Mouse (Mus musculus) MEL (cell line): ENCODE measurements around the gene Cep152. TPM values are rescaled to one million over a fixed set of nuclear protein-coding genes. Genes with fewer than 3 reads are reported as not detected.

Experiments used
- DNase-seq: peaks from one replicate; pipeline ENCODE4 v3.0.0; 2011; ENCODE audit warnings: low read depth, low spot score
- H3K27ac ChIP-seq: 2 replicates; pipeline ENCODE4 v1.5.1; 2012; ENCODE audit warnings: low read depth, mild to moderate bottlenecking, control low read depth, low read length, moderate library complexity; ENCODE audit not compliant: control insufficient read depth
- H3K27me3 ChIP-seq, 2 experiments: fragments of 150-350 bp in 1 of 2; sonication (generic) in 1 of 2; 2 replicates each; pipeline ENCODE4 v1.6.1; 2012; ENCODE audit warnings: low read length in 2 of 2, mild to moderate bottlenecking in 2 of 2, improper control_type of control experiment in 1 of 2, moderate library complexity in 1 of 2; ENCODE audit not compliant: insufficient read depth in 2 of 2, control insufficient read depth in 1 of 2
- H3K36me3 ChIP-seq, 2 experiments: 2 replicates each; pipeline ENCODE4 v1.6.1; 2012 to 2014; ENCODE audit warnings: low read length in 2 of 2, improper control_type of control experiment in 1 of 2, inconsistent platforms in 1 of 2, mild to moderate bottlenecking in 1 of 2; ENCODE audit not compliant: insufficient read depth in 2 of 2, control insufficient read depth in 1 of 2
- H3K4me1 ChIP-seq, 2 experiments: fragments of 150-350 bp in 1 of 2; sonication (generic) in 1 of 2; 2 replicates each; pipeline ENCODE4 v1.6.1; 2012; ENCODE audit warnings: low read length in 2 of 2, improper control_type of control experiment in 1 of 2, mild to moderate bottlenecking in 1 of 2; ENCODE audit not compliant: insufficient read depth in 2 of 2, control insufficient read depth in 1 of 2
- H3K4me3 ChIP-seq, 2 experiments: fragments of 150-350 bp in 1 of 2; sonication (generic) in 1 of 2; 2 replicates each; pipeline ENCODE4 v1.5.1; 2012; ENCODE audit warnings: low read depth in 2 of 2, low read length in 2 of 2, mild to moderate bottlenecking in 2 of 2, moderate library complexity in 2 of 2, control low read depth in 1 of 2, improper control_type of control experiment in 1 of 2; ENCODE audit not compliant: control insufficient read depth in 1 of 2, insufficient read depth in 1 of 2
- H3K79me2 ChIP-seq: 2 replicates; pipeline ENCODE4 v1.6.1; 2012; ENCODE audit warnings: mild to moderate bottlenecking, low read length, moderate library complexity; ENCODE audit not compliant: control insufficient read depth, poor library complexity, insufficient read depth
- H3K9ac ChIP-seq: 2 replicates; pipeline ENCODE4 v1.6.1; 2012; ENCODE audit warnings: low read depth, mild to moderate bottlenecking, control low read depth, low read length, moderate library complexity; ENCODE audit not compliant: control insufficient read depth, poor library complexity, severe bottlenecking
- H3K9me3 ChIP-seq: fragments of 150-350 bp; sonication (generic); replicated peaks from 2 replicates; pipeline ENCODE4 v1.6.1; 2012; ENCODE audit warnings: mild to moderate bottlenecking, low read length, improper control_type of control experiment, moderate library complexity; ENCODE audit not compliant: insufficient read depth
- BHLHE40 ChIP-seq: IDR thresholded peaks from 2 replicates; pipeline ENCODE4 v1.6.1; 2012; ENCODE audit warnings: low read depth, mild to moderate bottlenecking, inconsistent platforms, low read length, improper control_type of control experiment, borderline replicate concordance
- CHD2 ChIP-seq: IDR thresholded peaks from 2 replicates; pipeline ENCODE4 v1.6.1; 2011; ENCODE audit warnings: low read length, improper control_type of control experiment
- CTCF ChIP-seq, 3 experiments: IDR thresholded peaks in 2 of 3; conservative IDR thresholded peaks in 1 of 3; 2 replicates each; pipeline ENCODE4 v1.5.1; 2011 to 2012; ENCODE audit warnings: low read length in 3 of 3, low read depth in 2 of 3, mild to moderate bottlenecking in 2 of 3, improper control_type of control experiment in 1 of 3, inconsistent platforms in 1 of 3, mixed read lengths in 1 of 3, moderate library complexity in 1 of 3; ENCODE audit not compliant: control insufficient read depth in 1 of 3, insufficient read depth in 1 of 3, poor library complexity in 1 of 3, severe bottlenecking in 1 of 3
- ELF1 ChIP-seq: IDR thresholded peaks from 2 replicates; pipeline ENCODE4 v1.6.1; 2014; ENCODE audit warnings: low read depth, mild to moderate bottlenecking, inconsistent platforms, low read length, improper control_type of control experiment, moderate library complexity
- EP300 ChIP-seq, 2 experiments: IDR thresholded peaks; 2 replicates each; pipeline ENCODE4 v1.6.1; 2011; ENCODE audit warnings: improper control_type of control experiment in 2 of 2, low read length in 2 of 2, low read depth in 1 of 2, mild to moderate bottlenecking in 1 of 2
- ETS1 ChIP-seq: IDR thresholded peaks from 2 replicates; pipeline ENCODE4 v1.6.1; 2012; ENCODE audit warnings: low read depth, mild to moderate bottlenecking, inconsistent platforms, low read length, improper control_type of control experiment, moderate library complexity
- HCFC1 ChIP-seq: IDR thresholded peaks from 2 replicates; pipeline ENCODE4 v1.6.1; 2012; ENCODE audit warnings: low read depth, mild to moderate bottlenecking, inconsistent platforms, low read length, improper control_type of control experiment, moderate library complexity
- KAT2A ChIP-seq: conservative IDR thresholded peaks from 2 replicates; pipeline ENCODE4 v1.6.1; 2012; ENCODE audit warnings: low read depth, low read length, improper control_type of control experiment, inconsistent platforms
- MAFK ChIP-seq: IDR thresholded peaks from 2 replicates; pipeline ENCODE4 v1.6.1; 2011; ENCODE audit warnings: low read depth, mild to moderate bottlenecking, low read length, improper control_type of control experiment, borderline replicate concordance
- MAX ChIP-seq: IDR thresholded peaks from 2 replicates; pipeline ENCODE4 v1.6.1; 2011; ENCODE audit warnings: low read length, improper control_type of control experiment
- MAZ ChIP-seq: IDR thresholded peaks from 2 replicates; pipeline ENCODE4 v1.6.1; 2012; ENCODE audit warnings: low read depth, mild to moderate bottlenecking, inconsistent platforms, low read length, improper control_type of control experiment
- MEF2A ChIP-seq: IDR thresholded peaks from 2 replicates; pipeline ENCODE4 v1.6.1; 2014; ENCODE audit warnings: low read depth, mild to moderate bottlenecking, inconsistent platforms, low read length, improper control_type of control experiment; ENCODE audit not compliant: poor library complexity, insufficient replicate concordance, severe bottlenecking; ENCODE audit errors: extremely low read depth
- MXI1 ChIP-seq: IDR thresholded peaks from 2 replicates; pipeline ENCODE4 v1.6.1; 2011; ENCODE audit warnings: mild to moderate bottlenecking, low read depth, low read length, improper control_type of control experiment
- MYB ChIP-seq: IDR thresholded peaks from 2 replicates; pipeline ENCODE4 v1.6.1; 2011; ENCODE audit warnings: mild to moderate bottlenecking, low read depth, low read length, improper control_type of control experiment
- NELFE ChIP-seq: IDR thresholded peaks from 2 replicates; pipeline ENCODE4 v1.6.1; 2011; ENCODE audit warnings: low read depth, low read length, improper control_type of control experiment
- NRF1 ChIP-seq: IDR thresholded peaks from 2 replicates; pipeline ENCODE4 v1.6.1; 2014; ENCODE audit warnings: low read depth, mild to moderate bottlenecking, inconsistent platforms, low read length, improper control_type of control experiment, moderate library complexity; ENCODE audit not compliant: poor library complexity, insufficient read depth, severe bottlenecking
- POLR2AphosphoS2 ChIP-seq: IDR thresholded peaks from 2 replicates; pipeline ENCODE4 v1.6.1; 2011; ENCODE audit warnings: low read length, improper control_type of control experiment
- POLR2AphosphoS5 ChIP-seq: IDR thresholded peaks from 2 replicates; pipeline ENCODE4 v1.6.1; 2012; ENCODE audit warnings: low read depth, borderline replicate concordance, mild to moderate bottlenecking, inconsistent platforms, low read length, moderate library complexity, mixed read lengths
- RAD21 ChIP-seq: IDR thresholded peaks from 2 replicates; pipeline ENCODE4 v1.6.1; 2011; ENCODE audit warnings: mild to moderate bottlenecking, low read depth, low read length, improper control_type of control experiment
- SIN3A ChIP-seq: IDR thresholded peaks from 2 replicates; pipeline ENCODE4 v1.6.1; 2012; ENCODE audit warnings: low read length, improper control_type of control experiment, inconsistent platforms
- SMC3 ChIP-seq: IDR thresholded peaks from 2 replicates; pipeline ENCODE4 v1.6.1; 2011; ENCODE audit warnings: low read depth, low read length, improper control_type of control experiment
- TAL1 ChIP-seq: IDR thresholded peaks from 2 replicates; pipeline ENCODE4 v1.6.1; 2012; ENCODE audit warnings: mild to moderate bottlenecking, inconsistent platforms, low read length, moderate library complexity, mixed read lengths
- TCF12 ChIP-seq: IDR thresholded peaks from 2 replicates; pipeline ENCODE4 v1.6.1; 2014; ENCODE audit warnings: low read depth, mild to moderate bottlenecking, inconsistent platforms, low read length, improper control_type of control experiment, moderate library complexity
- USF2 ChIP-seq, 2 experiments: IDR thresholded peaks; 2 replicates each; pipeline ENCODE4 v1.6.1; 2011 to 2012; ENCODE audit warnings: improper control_type of control experiment in 2 of 2, low read length in 2 of 2, borderline replicate concordance in 1 of 2, inconsistent platforms in 1 of 2, low read depth in 1 of 2, mild to moderate bottlenecking in 1 of 2; ENCODE audit not compliant: insufficient read depth in 1 of 2
- ZC3H11A ChIP-seq: IDR thresholded peaks from 2 replicates; pipeline ENCODE4 v1.6.1; 2012; ENCODE audit warnings: low read depth, mild to moderate bottlenecking, inconsistent platforms, low read length, improper control_type of control experiment
- ZKSCAN1 ChIP-seq: IDR thresholded peaks from 2 replicates; pipeline ENCODE4 v1.6.1; 2012; ENCODE audit warnings: low read depth, mild to moderate bottlenecking, inconsistent platforms, low read length, improper control_type of control experiment, moderate library complexity
- ZMIZ1 ChIP-seq: IDR thresholded peaks from 2 replicates; pipeline ENCODE4 v1.6.1; 2012; ENCODE audit warnings: low read depth, mild to moderate bottlenecking, inconsistent platforms, low read length, improper control_type of control experiment, moderate library complexity
- ZNF384 ChIP-seq: IDR thresholded peaks from 2 replicates; pipeline ENCODE4 v1.6.1; 2012; ENCODE audit warnings: low read depth, mild to moderate bottlenecking, inconsistent platforms, low read length, improper control_type of control experiment
- polyA plus RNA-seq, 2 experiments: library from polyadenylated mRNA; stranded (reverse) in 1 of 2; unstranded in 1 of 2; fragments of >175 nt in 1 of 2; fragments of >200 nt in 1 of 2; gene quantifications; 2 replicates each; pipeline versions ENCODE4 v1.2.1 to v1.2.4; 2012; ENCODE audit warnings: low replicate concordance in 2 of 2, low read depth in 1 of 2; ENCODE audit not compliant: insufficient read length in 2 of 2, insufficient read depth in 1 of 2, missing spikeins in 1 of 2
- total RNA-seq: library from RNA; depleted of rRNA; stranded (reverse); fragments of 300-350 nt; gene quantifications from 2 replicates; pipeline ENCODE4 v1.2.3, GENCODE M21; 2012

The Cep152 gene
- total and polyA plus RNA-seq, 3 experiments: 13.9 to 14.1 TPM; not detected in 1

DNA sequence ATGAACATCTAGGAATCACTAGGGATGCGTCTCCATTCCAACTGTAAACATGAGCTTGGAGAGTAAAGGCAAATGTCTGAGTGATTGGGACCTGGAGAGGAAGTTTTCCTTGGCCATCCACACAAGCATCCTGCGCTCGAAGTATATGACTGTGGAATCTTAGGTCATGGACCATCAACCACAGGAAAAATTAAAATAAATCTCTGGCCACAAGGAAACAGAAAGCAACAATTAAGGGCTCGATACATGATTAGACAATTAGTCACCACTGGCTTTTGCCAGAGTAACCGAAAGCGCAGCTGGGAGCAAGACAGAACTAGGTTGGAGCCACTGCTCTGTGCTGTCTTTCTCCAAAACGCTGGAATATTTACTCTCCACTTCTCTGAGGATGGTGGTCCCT is 84.3 kb downstream of the Cep152 start:
- H3K4me1 ChIP-seq: no peaks in the 10 kb centered on the region
- no peak for DNase-seq

DNA sequence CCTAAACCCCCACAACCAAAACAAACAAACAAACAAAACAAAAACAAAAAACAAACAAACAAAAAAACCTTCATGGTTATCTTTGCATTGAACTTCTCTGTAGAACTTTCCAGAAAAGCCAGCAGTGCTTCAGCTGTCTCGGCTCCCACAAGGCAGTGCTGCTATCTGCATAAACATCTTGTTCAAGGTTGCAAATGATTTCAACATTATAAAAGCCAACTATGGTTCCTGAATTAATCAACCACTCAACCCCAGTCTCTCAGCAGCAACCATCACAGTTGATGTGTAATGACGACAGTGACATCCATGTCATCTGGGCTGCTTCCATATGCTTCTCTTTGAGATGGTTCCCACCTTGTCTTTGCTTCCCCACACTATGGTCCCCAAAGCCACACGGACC is 85.3 kb downstream of the Cep152 start:
- H3K36me3 ChIP-seq: no peaks in the 10 kb centered on the region
- DNase-seq: no peak

More for the DNA sequence above, 84.3 kb downstream of the Cep152 start:
- Histone ChIP-seq H3K27ac (no peak overlapping the region), H3K36me3 (no peaks in the 10 kb centered on the region), H3K4me3 (no peak overlapping the region)
- TF ChIP-seq SMC3 (no peak), POLR2AphosphoS5 (no peak), ZC3H11A (no peak), USF2 (IDR thresholded peaks at IDR 0.05; ENCODE audit: borderline replicate concordance in 1 of 2, insufficient read depth in 1 of 2, low read depth in 1 of 2, low read length in 2 of 2) (no peak), KAT2A (no peak), NRF1 (no peak), SIN3A (no peak), TCF12 (no peak), ZNF384 (no peak), MEF2A (no peak)
- TF ChIP-seq, all 39 proteins: peak for 0
- Histone ChIP-seq H3K27me3 (no peaks in the 10 kb centered on the region), H3K9me3 (no peaks in the 10 kb centered on the region), H3K9ac (no peak overlapping the region), H3K79me2 (no peaks in the 10 kb centered on the region)

DNA sequence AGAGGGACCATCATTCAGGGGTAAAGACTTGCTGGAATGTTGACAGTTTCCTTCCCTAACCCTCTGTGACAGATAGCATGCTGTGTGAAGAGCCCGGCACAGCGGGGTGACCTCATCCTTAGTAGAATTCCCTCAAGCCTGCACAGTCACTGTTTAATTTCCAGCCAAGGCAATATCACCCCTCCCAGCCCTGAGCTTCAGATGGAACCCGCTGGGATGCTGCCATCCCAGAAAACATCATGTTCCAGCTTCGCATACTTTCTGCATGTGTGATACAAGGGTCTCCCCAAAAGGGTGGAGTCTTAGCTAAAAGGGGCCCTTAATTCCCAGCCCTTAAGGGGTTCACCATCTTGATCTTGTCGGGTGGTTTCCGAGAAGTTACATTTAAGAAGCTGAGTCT is 94.2 kb downstream of the Cep152 start:
- Histone ChIP-seq H3K4me1 (no peaks in the 10 kb centered on the region), H3K27ac (no peak overlapping the region), H3K79me2 (no peaks in the 10 kb centered on the region), H3K27me3 (peaks cover 0 to 2% of the 10 kb centered on the region in 2 experiments; a peak in 3 of 4 replicates), H3K36me3 (no peaks in the 10 kb centered on the region), H3K9me3 (no peaks in the 10 kb centered on the region), H3K9ac (no peak overlapping the region), H3K4me3 (no peak overlapping the region)
- no peak for DNase-seq
- TF ChIP-seq SMC3 (no peak), CHD2 (no peak), NELFE (no peak), NRF1 (no peak), HCFC1 (no peak), ZKSCAN1 (no peak), TAL1 (no peak), MAX (no peak), EP300 (IDR thresholded peaks at IDR 0.05; ENCODE audit: low read depth in 1 of 2, low read length in 2 of 2) (no peak), ZMIZ1 (no peak), MAZ (no peak), SIN3A (no peak), CTCF (IDR thresholded peaks at IDR 0.05 in 2 of 3, conservative IDR thresholded peaks at IDR 0.05 in 1 of 3; ENCODE audit: control insufficient read depth in 1 of 3, insufficient read depth in 1 of 3, low read depth in 2 of 3, low read length in 3 of 3, poor library complexity in 1 of 3, severe bottlenecking in 1 of 3) (no peak), POLR2AphosphoS2 (no peak), MAFK (no peak), ZNF384 (no peak)

More for the DNA sequence above, 85.3 kb downstream of the Cep152 start:
- no peaks in the 10 kb centered on the region for H3K4me1 ChIP-seq
- no peaks in the 10 kb centered on the region for H3K27me3 ChIP-seq
- H3K4me3 ChIP-seq: no peak overlapping the region
- no peak overlapping the region for H3K9ac ChIP-seq
- H3K9me3 ChIP-seq: no peaks in the 10 kb centered on the region
- TF ChIP-seq POLR2AphosphoS5: no peak
- no peak for TF ChIP-seq BHLHE40
- TF ChIP-seq TAL1: no peak
- no peak for TF ChIP-seq ELF1
- TF ChIP-seq TCF12: no peak
- TF ChIP-seq RAD21: no peak
- no peak for TF ChIP-seq MYB
- TF ChIP-seq EP300 (IDR thresholded peaks at IDR 0.05; ENCODE audit: low read depth in 1 of 2, low read length in 2 of 2): no peak
- no peak for TF ChIP-seq MXI1
- no peak for TF ChIP-seq ZC3H11A
- no peak for TF ChIP-seq ETS1
- TF ChIP-seq, all 39 proteins: peak for 0
- Histone ChIP-seq H3K79me2 (no peaks in the 10 kb centered on the region), H3K27ac (no peak overlapping the region)
